Mouse (Mus musculus) heart, adult 2 months (tissue): ENCODE measurements at regions not wholly inside any gene's neighbourhood (a gene's known extent, or its start where the extent isn't known, plus 50 kb on each side); places are given as distances from the start of the nearest gene placed in this dataset.

ENCODE experiments used
- CTCF ChIP-seq: fragments of 200-600 bp; IDR thresholded peaks from 2 replicates; pipeline ENCODE4 v1.8.1; 2022; ENCODE audit warnings: antibody characterized with exemption, mild to moderate bottlenecking, moderate library complexity
- EP300 ChIP-seq: fragments of 200-500 bp; IDR thresholded peaks from 2 replicates; pipeline ENCODE4 v1.6.1; 2011; ENCODE audit warnings: low read depth, low read length, control low read depth; ENCODE audit not compliant: insufficient read depth
- POLR2A ChIP-seq: fragments of 200-500 bp; IDR thresholded peaks from 2 replicates; pipeline ENCODE4 v1.6.1; 2011; ENCODE audit warnings: mild to moderate bottlenecking, low read depth, low read length, control low read depth; ENCODE audit not compliant: insufficient read depth

DNA sequence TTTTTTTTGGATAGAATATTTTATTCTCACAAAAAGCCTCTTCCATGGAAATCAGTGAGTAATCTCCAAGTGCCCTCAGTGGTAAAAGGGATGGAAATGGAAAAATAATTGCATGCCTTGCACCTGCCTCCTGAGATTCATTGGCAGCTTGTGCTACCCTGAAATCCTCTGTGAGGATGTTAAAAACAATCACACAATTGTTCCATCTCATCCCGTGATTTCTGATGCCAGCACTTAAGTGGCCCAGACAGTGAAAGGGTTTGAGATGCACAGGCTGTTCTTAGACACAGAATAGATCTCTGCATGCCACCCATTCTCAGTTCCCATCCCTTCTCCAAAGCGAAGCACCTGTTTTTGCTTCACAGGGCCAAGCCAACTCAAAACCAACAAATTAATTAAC, 398.9 kb upstream of the Cd180 start:
- TF ChIP-seq POLR2A = no peak
- no peak for TF ChIP-seq EP300
- no peak for TF ChIP-seq CTCF
